Mouse (Mus musculus): ENCODE data around the gene Scaf1.

The Scaf1 gene

DNA sequence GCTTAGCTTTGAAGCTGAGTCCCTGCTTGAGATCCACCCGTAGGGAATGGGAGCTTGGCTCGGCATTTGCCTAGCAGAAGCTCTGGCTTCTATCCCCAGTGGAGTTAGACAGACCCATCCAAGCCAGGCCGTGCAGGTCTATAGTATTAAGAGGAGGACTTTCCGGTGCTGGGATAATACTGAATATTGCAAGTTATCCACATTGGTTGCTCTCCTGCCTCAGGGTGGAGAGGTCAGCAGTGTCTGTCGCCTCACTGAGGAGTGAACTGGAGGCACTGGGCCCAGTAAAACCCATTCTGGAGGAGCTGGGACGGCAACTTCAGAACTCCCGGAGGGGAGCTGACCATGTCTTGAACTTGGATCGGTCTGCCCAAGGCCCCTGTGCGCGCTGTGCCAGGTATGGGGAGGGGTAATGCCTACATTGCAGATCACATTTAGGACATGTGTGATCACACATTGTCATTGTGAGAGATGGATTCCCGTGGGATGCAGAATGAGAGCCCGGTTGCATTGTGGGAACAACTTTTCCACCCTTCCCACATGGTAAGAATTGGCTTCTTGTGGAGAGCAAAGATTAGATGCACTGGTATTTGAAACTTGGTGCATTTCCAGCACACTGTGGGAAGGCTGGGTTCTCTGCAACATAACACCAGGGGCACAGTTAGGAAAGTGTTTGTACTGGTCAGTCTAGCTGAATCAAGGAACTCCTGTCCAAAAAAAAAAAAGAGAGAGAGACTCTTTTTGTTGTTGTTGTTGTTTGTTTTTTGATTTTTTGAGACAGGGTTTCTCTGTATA, 61.9 kb downstream of the Scaf1 start:
- no peak for DNase-seq (ENCODE audit: low spot score)

DNA sequence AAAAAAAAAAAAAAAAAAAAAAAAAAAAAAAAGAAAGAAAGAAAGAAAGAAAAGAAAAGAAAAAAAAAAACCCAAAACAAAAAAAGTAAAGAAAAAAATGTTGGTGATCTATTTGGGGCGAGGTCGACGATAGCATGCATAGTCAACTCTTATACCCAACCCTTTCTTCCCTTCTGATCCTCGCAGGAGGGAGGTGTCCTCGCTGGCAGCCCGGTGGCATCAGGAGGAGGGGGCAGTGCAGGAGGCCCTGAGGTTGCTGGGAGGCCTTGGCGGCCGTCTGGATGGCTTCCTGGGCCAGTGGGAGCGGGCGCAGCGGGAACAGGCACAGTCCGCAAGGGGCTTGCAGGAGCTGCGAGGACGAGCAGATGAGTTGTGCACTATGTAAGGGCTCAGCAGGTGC, 62.6 kb downstream of the Scaf1 start:
- DNase-seq (ENCODE audit: low spot score) = no peak

Measured in lung, postnatal 25 days (tissue).